Mouse (Mus musculus): ENCODE measurements around the gene Hist1h4a. TPM values are rescaled to one million over a fixed set of nuclear protein-coding genes. Genes with fewer than 3 reads are reported as not detected.
"Not testable (repeated sequence)": the region's sequence is repeated elsewhere in the genome, so short reads cannot be mapped to it uniquely, and the experiment has no call there.

Gene Hist1h4a
- polyA plus RNA-seq (2015; fragmentation: Nextera tagmentation; extraction: Ambion mirVana): 0.69 TPM in 1 of 2 replicates, not detected in the other

DNA sequence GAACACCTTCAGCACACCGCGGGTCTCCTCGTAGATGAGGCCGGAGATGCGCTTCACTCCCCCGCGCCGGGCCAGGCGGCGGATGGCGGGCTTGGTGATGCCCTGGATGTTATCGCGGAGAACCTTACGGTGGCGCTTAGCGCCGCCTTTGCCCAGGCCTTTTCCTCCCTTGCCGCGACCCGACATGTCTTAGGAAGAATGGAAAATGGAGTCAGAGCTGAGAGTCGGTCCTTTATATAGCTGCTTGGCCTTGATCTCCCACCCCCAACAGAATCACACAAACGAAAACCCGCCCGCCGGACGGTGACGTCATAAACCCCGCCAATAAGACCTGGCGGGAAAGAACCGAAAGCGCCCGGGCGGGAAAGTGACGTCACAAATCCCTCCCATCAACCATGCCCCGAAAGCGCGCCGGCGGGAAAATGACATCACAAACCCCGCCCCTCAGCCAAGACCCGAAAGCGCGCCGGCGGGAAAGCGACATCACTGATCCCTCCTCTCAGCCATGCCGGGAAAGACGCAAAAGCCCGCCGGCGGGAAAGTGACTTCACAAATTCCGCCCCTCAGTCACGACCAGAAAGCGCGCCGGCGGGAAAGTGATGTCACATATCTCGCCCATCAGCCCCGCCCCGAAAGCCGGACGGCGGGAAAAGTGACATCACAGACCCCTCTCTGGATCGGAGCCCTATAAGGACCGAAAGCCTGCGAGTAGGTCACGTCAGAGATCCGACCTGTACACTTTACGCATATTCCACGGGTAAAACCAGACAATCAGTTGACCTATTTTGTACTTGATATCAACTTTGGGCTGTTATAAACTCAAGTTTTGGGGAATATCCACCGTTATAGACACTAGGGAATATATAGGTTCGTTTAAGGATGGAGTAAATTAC is at the start of gene Hist1h4a:
Gene Hist1h4a, minus strand, starts transcription at position 259 of the 893 bp plus-strand sequence.
- H3K27me3 ChIP-seq: no peaks in the 10 kb centered on the region

DNA sequence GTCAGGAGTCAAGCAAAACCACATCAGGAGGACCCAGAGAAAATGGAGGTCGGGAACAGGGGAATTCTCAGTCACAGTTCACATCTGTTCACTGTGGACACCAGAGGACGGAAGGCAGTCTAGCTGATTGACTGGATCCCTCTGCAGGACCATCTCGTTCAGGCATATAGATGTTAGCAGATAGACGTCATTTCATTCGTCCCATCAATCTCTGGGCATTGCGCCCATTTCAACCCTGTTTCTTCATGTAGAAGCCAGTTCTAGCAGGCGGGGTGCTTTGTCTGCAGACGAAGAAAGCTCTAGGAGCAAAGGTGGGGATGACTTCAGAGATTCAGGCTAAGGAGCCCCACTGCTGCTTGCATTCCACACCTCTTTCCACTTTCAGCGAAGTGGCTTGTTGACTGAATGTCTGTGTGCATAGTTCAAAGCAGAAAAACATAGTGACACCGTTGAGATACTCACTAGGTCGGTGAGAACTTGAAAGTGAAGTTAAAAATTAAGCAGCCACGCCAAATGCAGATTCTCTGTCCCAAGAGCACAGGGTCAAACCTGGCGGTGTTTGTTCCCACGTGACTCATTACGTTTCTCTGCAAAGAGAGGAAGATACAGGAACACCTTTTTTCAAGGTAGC is 45.5 kb upstream of the Hist1h4a start, which contains the start of gene Slc17a2:
Gene Slc17a2, plus strand, starts transcription at position 572 of the 631 bp plus-strand sequence.
- no peak for ATAC-seq (ENCODE audit: borderline replicate concordance, extremely low read depth, low FRiP score, low TSS enrichment)

More for the DNA sequence above, at the start of gene Hist1h4a:
- H3K36me3 ChIP-seq: no peaks in the 10 kb centered on the region
- H3K9me3 ChIP-seq: no peaks in the 10 kb centered on the region
- peak within 1 kb of the TSS; percentile 44 for H3K4me3 ChIP-seq
- peak within 1 kb of the TSS; percentile 62 for H3K4me2 ChIP-seq
- peak; percentile 76 for ATAC-seq (ENCODE audit: borderline replicate concordance, extremely low read depth, low FRiP score, low TSS enrichment)
- WGBS: under 1% methylated on average over 67 of the region's 72 CpGs
- H3K9ac ChIP-seq: peak within 1 kb of the TSS; percentile 56
- H3K4me1 ChIP-seq: peaks cover 33% of the 10 kb centered on the region
- peak within 1 kb of the TSS; percentile 97 for H3K27ac ChIP-seq

DNA sequence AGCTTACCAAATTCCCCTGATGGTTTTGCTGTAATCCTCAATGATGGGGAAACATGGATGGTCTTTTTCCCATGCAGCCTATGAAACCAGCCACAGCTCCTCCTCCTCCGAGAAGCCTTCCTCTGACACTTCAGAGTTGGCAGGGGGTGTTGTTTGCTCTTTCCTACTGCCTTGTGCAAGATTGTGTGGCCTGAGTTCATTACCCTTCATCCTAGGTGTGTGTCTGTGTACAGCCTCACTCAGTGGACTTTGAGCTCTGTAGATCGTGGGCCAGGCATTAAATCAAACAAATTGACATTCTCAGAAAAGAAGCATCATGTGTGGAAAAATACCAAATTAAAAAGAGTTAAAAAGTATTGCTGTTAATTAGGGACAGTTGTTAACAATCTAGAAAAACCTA is 43.5 kb upstream of the Hist1h4a start:
- ATAC-seq (ENCODE audit: borderline replicate concordance, extremely low read depth, low FRiP score, low TSS enrichment): no peak
- Histone ChIP-seq H3K4me3 (no peak overlapping the region), H3K27ac (no peak overlapping the region), H3K36me3 (no peaks in the 10 kb centered on the region), H3K27me3 (no peaks in the 10 kb centered on the region), H3K4me1 (no peaks in the 10 kb centered on the region), H3K4me2 (no peak overlapping the region), H3K9ac (no peak overlapping the region), H3K9me3 (no peaks in the 10 kb centered on the region)
- 42% methylated on average over 2 of the region's 2 CpGs for WGBS

More for the DNA sequence above, 45.5 kb upstream of the Hist1h4a start, which contains the start of gene Slc17a2:
- Histone ChIP-seq H3K9me3 (no peaks in the 10 kb centered on the region), H3K4me3 (no peak within 1 kb of the TSS), H3K27me3 (no peaks in the 10 kb centered on the region), H3K9ac (no peak within 1 kb of the TSS), H3K27ac (no peak within 1 kb of the TSS), H3K36me3 (no peaks in the 10 kb centered on the region), H3K4me1 (no peaks in the 10 kb centered on the region), H3K4me2 (no peak within 1 kb of the TSS)
- 58% methylated on average over 15 of the region's 15 CpGs for WGBS

DNA sequence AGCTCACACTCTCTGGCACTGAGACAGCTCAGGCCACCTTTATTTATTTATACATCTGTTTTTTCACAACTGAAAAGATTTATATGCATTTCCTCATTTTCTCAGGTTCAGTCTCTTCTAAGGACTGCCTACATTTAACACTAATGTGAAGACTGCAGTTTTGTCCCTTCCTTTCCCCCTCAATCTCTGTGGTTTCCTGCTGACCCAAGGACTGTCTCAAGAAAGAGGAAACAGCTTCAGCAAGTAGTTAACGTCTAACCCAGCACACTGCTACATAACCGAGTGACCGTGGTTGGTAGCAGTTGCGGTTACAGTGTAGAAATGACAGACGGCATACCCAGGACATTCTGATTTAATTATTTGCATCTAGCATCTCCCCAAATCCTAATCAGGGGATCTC is 38.4 kb upstream of the Hist1h4a start:
- Histone ChIP-seq H3K4me2 (no peak overlapping the region), H3K4me3 (no peak overlapping the region), H3K27ac (no peak overlapping the region), H3K9ac (no peak overlapping the region), H3K27me3 (no peaks in the 10 kb centered on the region), H3K4me1 (no peaks in the 10 kb centered on the region), H3K9me3 (no peaks in the 10 kb centered on the region), H3K36me3 (no peaks in the 10 kb centered on the region)
- 75% methylated on average over 5 of the region's 5 CpGs for WGBS
- no peak for ATAC-seq (ENCODE audit: borderline replicate concordance, extremely low read depth, low FRiP score, low TSS enrichment)

DNA sequence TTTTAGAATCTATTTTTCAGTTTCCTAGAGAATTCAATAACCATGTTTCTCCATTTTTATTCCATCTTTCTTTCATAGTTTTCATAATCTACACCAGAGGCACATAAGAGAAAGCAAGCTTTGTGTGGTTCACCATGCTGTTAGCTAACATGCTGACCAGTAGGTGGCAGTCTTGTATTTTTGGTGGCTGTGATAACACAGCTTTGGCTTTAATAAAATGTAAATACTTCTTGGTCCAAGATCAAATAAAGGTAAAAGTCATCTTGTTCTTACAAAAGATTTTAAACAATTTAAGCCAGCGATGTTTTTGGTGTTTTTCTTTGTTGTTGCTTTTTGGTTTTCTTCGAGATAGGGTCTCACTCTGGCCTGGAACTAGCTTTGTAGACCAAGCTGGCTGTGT is 31.5 kb upstream of the Hist1h4a start:
- Histone ChIP-seq H3K9me3 (no peaks in the 10 kb centered on the region), H3K9ac (no peak overlapping the region), H3K27me3 (no peaks in the 10 kb centered on the region), H3K4me2 (no peak overlapping the region), H3K36me3 (no peaks in the 10 kb centered on the region), H3K4me3 (no peak overlapping the region), H3K27ac (no peak overlapping the region), H3K4me1 (no peaks in the 10 kb centered on the region)
- ATAC-seq (ENCODE audit: borderline replicate concordance, extremely low read depth, low FRiP score, low TSS enrichment): no peak
- 34% methylated on average over 2 of the region's 2 CpGs for WGBS

DNA sequence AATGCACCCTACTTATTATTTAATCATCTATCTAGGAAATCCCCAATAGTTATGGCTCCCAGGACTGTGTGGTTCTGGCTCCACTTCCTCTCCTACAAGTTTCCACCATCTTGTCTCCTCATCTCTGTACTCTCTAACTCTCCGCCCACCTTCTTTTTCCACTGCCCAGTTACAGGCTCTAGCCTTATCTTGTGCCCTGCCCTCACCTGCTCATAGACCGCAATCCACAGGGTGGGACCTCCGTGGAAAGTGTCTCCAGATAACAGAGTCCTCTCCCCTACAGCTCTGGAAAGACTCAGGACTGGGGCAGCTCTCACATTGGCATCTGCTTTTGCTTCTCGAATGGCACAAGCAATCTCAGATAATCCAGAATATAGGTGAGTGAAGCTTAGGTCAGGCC is 18.0 kb upstream of the Hist1h4a start:
- H3K9ac ChIP-seq: no peak overlapping the region

DNA sequence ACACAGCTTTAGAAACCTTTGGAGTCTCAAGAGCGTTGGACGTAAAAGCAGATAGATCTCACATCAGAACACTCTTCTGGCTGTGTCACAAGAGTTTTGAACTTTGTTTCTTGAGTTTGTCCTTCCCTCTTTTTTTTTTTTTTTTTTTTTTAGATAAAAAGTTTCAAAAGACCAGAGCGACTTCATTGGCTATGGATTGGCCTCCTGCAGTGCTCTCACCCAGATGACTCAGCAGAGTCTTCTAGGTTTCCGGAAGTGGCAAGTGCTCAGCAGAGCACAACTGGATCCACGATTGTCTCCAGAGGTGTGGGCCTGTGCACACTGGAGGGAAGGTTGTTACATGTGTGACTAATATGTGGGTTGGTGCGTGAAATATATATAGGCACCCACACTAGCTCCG is 17.3 kb upstream of the Hist1h4a start:
- ATAC-seq (ENCODE audit: borderline replicate concordance, extremely low read depth, low FRiP score, low TSS enrichment): no peak
- no peaks in the 10 kb centered on the region for H3K9me3 ChIP-seq
- H3K4me2 ChIP-seq: no peak overlapping the region

More for the DNA sequence above, 18.0 kb upstream of the Hist1h4a start:
- Histone ChIP-seq H3K4me3 (no peak overlapping the region), H3K4me1 (no peaks in the 10 kb centered on the region), H3K36me3 (no peaks in the 10 kb centered on the region), H3K9me3 (no peaks in the 10 kb centered on the region), H3K27ac (no peak overlapping the region), H3K27me3 (no peaks in the 10 kb centered on the region), H3K4me2 (no peak overlapping the region)
- no peak for ATAC-seq (ENCODE audit: borderline replicate concordance, extremely low read depth, low FRiP score, low TSS enrichment)
- 67% methylated on average over 4 of the region's 4 CpGs for WGBS

DNA sequence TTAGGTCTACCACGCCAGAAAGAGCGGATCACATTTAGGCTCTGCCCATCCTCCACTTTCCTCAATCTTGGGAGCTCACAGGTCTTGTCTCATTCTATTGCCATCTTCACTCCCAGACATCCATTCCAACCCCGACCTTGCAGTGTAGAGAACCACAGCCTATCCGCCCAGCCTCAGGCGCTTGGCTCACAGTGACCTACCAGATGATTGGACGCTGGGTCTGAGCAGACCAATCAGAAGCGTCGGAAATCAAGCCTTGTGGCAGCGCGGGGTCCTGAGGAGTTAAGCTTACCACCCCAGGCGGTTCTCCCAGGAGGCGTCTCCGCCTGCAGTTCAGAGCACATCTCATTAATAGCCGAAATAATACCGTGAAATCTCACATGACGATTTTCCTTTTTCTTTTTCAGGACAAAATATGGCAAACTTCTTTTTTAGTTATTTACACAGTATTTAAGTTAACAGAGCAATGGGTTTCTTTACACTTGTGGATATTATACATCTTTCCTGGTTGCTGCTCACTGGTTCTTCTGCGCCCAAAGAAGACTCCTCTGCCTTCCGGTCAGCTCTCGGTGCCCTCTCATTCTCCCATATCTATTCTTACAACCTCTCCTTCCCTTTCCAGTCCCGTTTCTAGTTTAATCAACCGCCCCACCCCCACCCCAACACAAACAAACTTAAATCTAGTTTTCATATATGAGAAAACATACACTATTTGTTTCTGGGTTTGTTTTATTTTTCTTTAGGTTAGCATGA is 11.7 kb upstream of the Hist1h4a start:
- H3K27me3 ChIP-seq: no peaks in the 10 kb centered on the region
- peak overlapping the region; percentile 15; the same call in 1 of the 2 replicates for H3K4me3 ChIP-seq
- no peak overlapping the region for H3K9ac ChIP-seq
- no peaks in the 10 kb centered on the region for H3K9me3 ChIP-seq
- H3K27ac ChIP-seq: no peak overlapping the region
- H3K36me3 ChIP-seq: no peaks in the 10 kb centered on the region
- peak; percentile 90; the same call in 1 of the 2 replicates for ATAC-seq (ENCODE audit: borderline replicate concordance, extremely low read depth, low FRiP score, low TSS enrichment)
- H3K4me2 ChIP-seq: peak overlapping the region; percentile 49
- 19% methylated on average over 21 of the region's 21 CpGs for WGBS
- H3K4me1 ChIP-seq: peaks cover 10% of the 10 kb centered on the region

More for the DNA sequence above, 17.3 kb upstream of the Hist1h4a start:
- 91% methylated on average over 7 of the region's 7 CpGs for WGBS
- no peak overlapping the region for H3K4me3 ChIP-seq
- no peak overlapping the region for H3K27ac ChIP-seq
- H3K27me3 ChIP-seq: no peaks in the 10 kb centered on the region
- no peak overlapping the region for H3K9ac ChIP-seq
- H3K4me1 ChIP-seq: no peaks in the 10 kb centered on the region
- H3K36me3 ChIP-seq: no peaks in the 10 kb centered on the region

DNA sequence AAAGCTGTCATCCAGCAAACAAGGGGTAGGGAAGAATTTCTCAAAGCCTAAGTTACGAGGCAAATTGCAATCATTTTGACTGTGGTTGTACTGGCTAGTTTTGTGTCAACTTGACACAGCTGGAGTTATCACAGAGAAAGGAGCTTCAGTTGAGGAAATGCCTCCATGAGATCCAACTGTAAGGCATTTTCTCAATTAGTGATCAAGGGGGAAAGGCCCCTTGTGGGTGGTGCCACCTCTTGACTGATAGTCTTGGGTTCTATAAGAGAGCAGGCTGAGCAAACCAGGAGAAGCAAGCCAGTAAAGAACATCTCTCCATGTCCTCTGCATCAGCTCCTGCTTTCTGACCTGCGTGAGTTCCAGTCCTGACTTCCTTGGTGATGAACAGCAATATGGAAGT is 8.6 kb upstream of the Hist1h4a start, which contains the start of gene Trim38:
Gene Trim38, plus strand, starts transcription at position 301 of the 400 bp plus-strand sequence.
- H3K9ac ChIP-seq; H3K9me3 ChIP-seq; H3K4me3 ChIP-seq; ATAC-seq (ENCODE audit: borderline replicate concordance, extremely low read depth, low FRiP score, low TSS enrichment); H3K27ac ChIP-seq; H3K36me3 ChIP-seq; H3K4me2 ChIP-seq; H3K27me3 ChIP-seq: not testable (repeated sequence)
- 84% methylated on average over 2 of the region's 2 CpGs for WGBS
- H3K4me1 ChIP-seq: peaks cover 14% of the 10 kb centered on the region

DNA sequence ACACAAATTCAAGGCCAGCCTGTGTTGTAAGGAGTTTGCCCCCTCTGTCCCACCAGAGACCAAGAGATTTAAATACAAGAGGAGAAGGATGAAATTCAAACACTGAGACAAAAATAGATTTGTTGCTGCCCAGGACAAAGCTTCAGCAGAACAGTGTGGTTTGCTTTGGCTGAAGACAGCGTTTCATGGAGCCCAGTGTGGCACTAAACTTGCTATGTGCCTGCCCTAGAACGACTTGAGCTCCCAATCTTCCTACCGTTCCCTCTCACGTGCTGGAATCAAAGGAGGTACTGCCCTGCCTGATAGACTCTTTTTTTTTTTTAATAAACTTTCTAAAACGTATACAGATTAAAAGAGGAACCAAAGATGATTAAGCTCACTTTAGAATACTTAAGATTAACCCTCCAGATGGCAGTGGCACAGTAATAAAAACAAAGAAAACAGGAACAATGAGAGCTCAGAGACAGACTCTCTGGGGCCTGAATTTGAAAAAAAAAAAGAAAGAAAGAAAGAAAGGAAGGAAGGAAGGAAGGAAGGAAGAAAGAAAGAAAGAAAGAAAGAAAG is 7.9 kb upstream of the Hist1h4a start:
- Histone ChIP-seq H3K9ac (no peak overlapping the region), H3K4me3 (no peak overlapping the region), H3K27ac (no peak overlapping the region), H3K4me2 (no peak overlapping the region), H3K4me1 (peaks cover 21% of the 10 kb centered on the region), H3K9me3 (no peaks in the 10 kb centered on the region), H3K27me3 (no peaks in the 10 kb centered on the region), H3K36me3 (no peaks in the 10 kb centered on the region)
- no peak for ATAC-seq (ENCODE audit: borderline replicate concordance, extremely low read depth, low FRiP score, low TSS enrichment)
- 45% methylated on average over 5 of the region's 5 CpGs for WGBS

DNA sequence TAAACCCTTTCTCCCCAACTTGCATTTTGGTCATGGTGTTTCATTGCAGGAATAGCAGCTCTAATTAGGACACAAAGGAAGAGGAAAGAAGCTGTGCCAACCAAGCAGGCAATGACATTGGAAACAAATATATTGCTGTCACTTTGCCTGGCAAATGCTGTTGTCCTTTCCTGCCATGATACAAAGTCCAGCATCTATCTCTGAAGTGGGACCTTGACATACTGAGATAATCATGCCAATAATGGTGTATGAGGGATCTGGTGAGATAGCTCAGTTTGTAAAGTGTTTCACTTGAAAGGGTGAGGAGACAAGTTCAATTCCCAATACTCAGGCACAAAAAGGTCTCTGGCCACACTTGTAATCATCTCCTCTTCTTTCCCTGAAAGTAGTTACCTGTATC is 5.7 kb upstream of the Hist1h4a start:
- H3K27me3 ChIP-seq: no peaks in the 10 kb centered on the region
- no peak for ATAC-seq (ENCODE audit: borderline replicate concordance, extremely low read depth, low FRiP score, low TSS enrichment)
- no peak overlapping the region for H3K4me3 ChIP-seq
- no peaks in the 10 kb centered on the region for H3K9me3 ChIP-seq
- peaks cover 20% of the 10 kb centered on the region for H3K4me1 ChIP-seq
- no peak overlapping the region for H3K9ac ChIP-seq
- H3K27ac ChIP-seq: no peak overlapping the region
- no peak overlapping the region for H3K4me2 ChIP-seq
- H3K36me3 ChIP-seq: no peaks in the 10 kb centered on the region
